Mouse (Mus musculus) forebrain, embryonic 14.5 days (tissue): ENCODE measurements around the gene Bcas1. TPM values are rescaled to one million over a fixed set of nuclear protein-coding genes. Genes with fewer than 3 reads are reported as not detected.

Source experiments
- ATAC-seq: fragments of 200-750 bp; cut with Nextera tagmentation; 2 replicates; pipeline ENCODE4 v1.8.0; 2017; ENCODE audit warnings: mild to moderate bottlenecking, moderate library complexity
- DNase-seq: peaks from one replicate; pipeline ENCODE4 v3.0.0-alpha.2; 2015; ENCODE audit warnings: low spot score
- H3K27ac ChIP-seq: fragments of 300-500 bp; sonication (generic); 2 replicates; pipeline ENCODE4 v1.5.1; 2014; ENCODE audit warnings: low read depth, mild to moderate bottlenecking, control low read depth, low read length, moderate library complexity
- H3K27me3 ChIP-seq: fragments of 300-500 bp; sonication (generic); replicated peaks from 2 replicates; pipeline ENCODE4 v1.6.1; 2014; ENCODE audit warnings: low read length, control low read depth, mixed read lengths; ENCODE audit not compliant: control insufficient read depth, insufficient read depth
- H3K36me3 ChIP-seq: fragments of 300-500 bp; sonication (generic); 2 replicates; pipeline ENCODE4 v1.6.1; 2014; ENCODE audit warnings: low read length, control low read depth; ENCODE audit not compliant: control insufficient read depth, insufficient read depth
- H3K4me1 ChIP-seq: fragments of 300-500 bp; sonication (generic); 2 replicates; pipeline ENCODE4 v1.6.1; 2014; ENCODE audit warnings: antibody characterized with exemption, low read length, control low read depth; ENCODE audit not compliant: control insufficient read depth, insufficient read depth
- H3K4me2 ChIP-seq: fragments of 300-500 bp; sonication (generic); 2 replicates; pipeline ENCODE4 v1.6.1; 2014; ENCODE audit warnings: mild to moderate bottlenecking, control low read depth, low read length
- H3K4me3 ChIP-seq: fragments of 300-500 bp; sonication (generic); 2 replicates; pipeline ENCODE4 v1.5.1; 2014; ENCODE audit warnings: low read depth, low read length, control low read depth
- H3K9ac ChIP-seq: fragments of 300-500 bp; sonication (generic); 2 replicates; pipeline ENCODE4 v1.6.1; 2014; ENCODE audit warnings: mild to moderate bottlenecking, low read length, control low read depth, moderate library complexity
- H3K9me3 ChIP-seq: fragments of 300-500 bp; sonication (generic); replicated peaks from 2 replicates; pipeline ENCODE4 v1.6.1; 2016; ENCODE audit warnings: low read length, control low read depth, mixed read lengths; ENCODE audit not compliant: control insufficient read depth
- WGBS: fragments of 180-500 bp; shearing (Covaris S2); extraction: QIAGEN DNeasy Blood & Tissue Kit; methylation state at CpG from one replicate; pipeline ENCODE4 v1.1.7; 2014; 5-methylcytosine and 5-hydroxymethylcytosine counted together
- polyA plus RNA-seq: library from polyadenylated mRNA; unstranded; fragments of >200 nt; fragmentation: Nextera tagmentation; extraction: Ambion mirVana; gene quantifications from 2 replicates; pipeline ENCODE4 v1.2.1, GENCODE M21; 2014

Bcas1 gene
- polyA plus RNA-seq, result 1.4 and 2.1 TPM in 2 replicates

DNA sequence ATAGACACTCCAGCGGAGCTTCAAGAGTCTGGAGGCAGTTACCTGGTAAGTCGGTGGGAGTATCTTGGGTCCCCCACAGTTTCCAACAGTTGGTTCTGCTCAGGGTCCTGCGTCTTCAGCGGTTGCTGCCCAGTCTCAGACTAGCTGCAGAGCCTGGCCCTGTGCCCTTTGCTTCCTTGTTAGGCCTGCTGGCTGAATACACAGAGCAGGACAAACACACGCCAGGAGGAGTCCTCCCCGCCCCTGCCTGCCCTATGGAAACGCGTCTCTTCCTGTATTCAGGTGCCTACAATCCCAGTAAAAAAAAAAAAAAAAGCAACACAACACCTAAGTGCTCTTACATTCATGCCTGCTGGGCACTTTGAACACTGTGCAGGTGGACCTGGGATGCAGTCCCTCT, at the start of gene Bcas1:
Gene Bcas1 (minus strand): TSS at position 142 of the 400 bp plus-strand sequence.
- Histone ChIP-seq H3K4me3 (no peak within 1 kb of the TSS), H3K27ac (no peak within 1 kb of the TSS), H3K9me3 (no peaks in the 10 kb centered on the region), H3K36me3 (no peaks in the 10 kb centered on the region), H3K27me3 (no peaks in the 10 kb centered on the region), H3K4me1 (no peaks in the 10 kb centered on the region), H3K4me2 (no peak within 1 kb of the TSS), H3K9ac (no peak within 1 kb of the TSS)
- no peak for DNase-seq
- WGBS, result 83% methylated on average over 8 of the region's 8 CpGs
- ATAC-seq, result no peak

DNA sequence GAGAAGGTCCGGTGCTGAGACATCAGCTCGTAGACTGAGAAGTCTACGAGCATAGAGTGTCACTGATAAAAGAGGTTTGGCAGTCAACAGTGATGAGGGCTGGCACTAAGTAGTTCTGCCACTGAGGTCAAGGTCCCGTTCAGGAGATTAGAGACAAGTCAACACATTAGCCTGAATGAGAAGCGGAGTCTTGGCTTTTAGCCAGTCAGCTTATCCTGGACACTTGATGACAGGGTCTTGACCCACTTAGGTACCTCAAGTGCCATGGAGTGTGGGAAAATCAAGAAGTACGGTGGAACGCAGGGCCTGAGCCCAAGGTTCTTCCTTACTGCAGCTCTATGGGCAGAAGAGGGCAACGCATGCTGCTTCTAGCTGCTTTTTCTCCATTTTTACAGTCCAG, 49.0 kb upstream of the Bcas1 start:
- H3K4me2 ChIP-seq, result no peak overlapping the region
- H3K27ac ChIP-seq, result no peak overlapping the region
- DNase-seq (no peak), ATAC-seq (no peak)
- no peak overlapping the region for H3K9ac ChIP-seq
- no peaks in the 10 kb centered on the region for H3K9me3 ChIP-seq
- H3K4me3 ChIP-seq, result no peak overlapping the region
- WGBS, result 91% methylated on average over 8 of the region's 8 CpGs
- H3K27me3 ChIP-seq, result no peaks in the 10 kb centered on the region
- no peaks in the 10 kb centered on the region for H3K36me3 ChIP-seq
- H3K4me1 ChIP-seq, result no peaks in the 10 kb centered on the region

DNA sequence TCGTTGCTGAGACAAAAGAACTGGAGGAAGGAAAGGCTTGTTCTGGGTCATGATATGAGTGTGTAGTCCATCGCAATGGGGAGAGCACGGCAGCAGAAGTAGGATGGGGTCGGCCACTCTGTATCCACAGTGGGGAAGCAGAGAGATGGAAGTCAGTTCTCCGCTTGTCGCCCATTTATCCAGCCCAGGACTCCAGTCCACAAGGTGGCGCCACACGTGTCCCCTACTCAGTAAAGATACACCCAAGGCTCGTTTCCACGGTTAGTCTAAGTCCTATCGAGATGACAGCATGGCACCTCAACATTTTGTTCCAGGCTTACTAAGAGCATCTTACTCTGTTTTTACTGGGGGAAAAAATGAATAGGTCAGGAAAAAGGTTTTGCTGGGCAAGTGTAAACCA, 48.6 kb upstream of the Bcas1 start:
- Histone ChIP-seq H3K9me3 (no peaks in the 10 kb centered on the region), H3K4me1 (no peaks in the 10 kb centered on the region), H3K9ac (no peak overlapping the region), H3K4me3 (no peak overlapping the region), H3K27ac (no peak overlapping the region), H3K4me2 (no peak overlapping the region), H3K36me3 (no peaks in the 10 kb centered on the region), H3K27me3 (no peaks in the 10 kb centered on the region)
- no peak for ATAC-seq
- WGBS, result 89% methylated on average over 11 of the region's 11 CpGs
- DNase-seq, result no peak

DNA sequence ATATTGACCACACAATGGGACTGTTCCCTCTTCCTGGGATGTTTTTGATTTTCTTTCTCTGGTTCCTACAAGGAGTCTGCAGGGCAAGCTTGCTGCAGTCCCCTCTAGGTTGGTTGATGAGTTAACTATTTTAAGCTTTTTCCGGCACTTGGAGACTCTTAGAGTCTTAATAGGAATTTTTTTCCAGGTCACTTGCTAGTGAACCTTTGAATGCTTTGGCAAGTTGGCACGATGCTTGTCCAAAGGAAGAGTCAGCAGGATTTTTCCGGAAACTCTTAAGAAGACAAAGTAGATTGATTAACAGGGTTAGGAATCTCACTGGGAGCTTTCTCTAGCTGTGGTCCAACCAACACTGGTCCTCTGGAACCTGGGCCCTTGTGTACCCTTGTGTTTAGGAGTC, 47.5 kb upstream of the Bcas1 start:
- Histone ChIP-seq H3K9me3 (no peaks in the 10 kb centered on the region), H3K4me3 (no peak overlapping the region), H3K4me2 (no peak overlapping the region), H3K4me1 (no peaks in the 10 kb centered on the region), H3K36me3 (no peaks in the 10 kb centered on the region), H3K27me3 (no peaks in the 10 kb centered on the region), H3K27ac (no peak overlapping the region), H3K9ac (no peak overlapping the region)
- no peak for DNase-seq
- WGBS, result 70% methylated on average over 3 of the region's 3 CpGs
- no peak for ATAC-seq

DNA sequence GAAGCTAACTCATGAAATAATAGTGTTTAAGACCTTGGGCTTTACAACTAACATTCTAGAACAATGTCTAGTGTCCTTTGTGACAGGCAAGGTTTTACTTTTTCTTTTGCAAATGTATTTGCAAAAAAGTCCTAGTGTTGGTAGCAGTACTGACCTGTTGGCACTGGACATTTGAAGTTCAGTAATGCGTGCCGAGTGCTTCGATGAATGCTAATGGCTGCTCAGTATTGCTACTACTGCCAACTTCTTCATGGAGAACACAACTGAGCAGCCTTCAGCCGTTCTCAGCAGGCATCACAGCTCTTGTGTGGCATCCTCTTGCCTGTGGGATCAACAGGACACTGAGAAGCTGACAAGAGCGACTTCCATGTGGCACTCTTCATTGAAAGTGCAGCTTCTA, 46.5 kb upstream of the Bcas1 start:
- no peak overlapping the region for H3K27ac ChIP-seq
- ATAC-seq (no peak), DNase-seq (no peak)
- H3K9me3 ChIP-seq, result no peaks in the 10 kb centered on the region
- no peaks in the 10 kb centered on the region for H3K27me3 ChIP-seq
- H3K4me3 ChIP-seq, result no peak overlapping the region
- peaks cover 6% of the 10 kb centered on the region for H3K4me1 ChIP-seq
- no peak overlapping the region for H3K9ac ChIP-seq
- H3K4me2 ChIP-seq, result no peak overlapping the region
- WGBS, result 93% methylated on average over 5 of the region's 5 CpGs
- H3K36me3 ChIP-seq, result no peaks in the 10 kb centered on the region

DNA sequence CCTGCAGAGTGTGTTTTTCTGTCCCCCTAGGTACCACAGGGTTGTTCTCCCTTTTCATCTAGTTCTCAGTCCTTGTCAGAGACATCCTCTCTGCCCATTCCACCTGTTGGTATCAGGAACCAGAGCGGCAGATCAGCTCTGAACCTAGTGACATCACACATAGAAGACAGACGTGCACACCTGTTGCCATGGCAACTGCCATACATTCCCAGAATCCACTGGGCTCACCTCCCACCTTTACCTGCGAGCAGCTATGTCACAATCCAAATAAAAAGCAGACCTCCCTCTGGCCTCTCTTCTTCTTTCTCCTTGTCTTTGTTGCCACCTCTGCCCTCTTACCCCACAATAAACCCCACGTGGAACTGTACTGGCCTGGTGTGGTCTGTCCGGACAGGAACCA, 42.9 kb upstream of the Bcas1 start:
- no peaks in the 10 kb centered on the region for H3K36me3 ChIP-seq
- ATAC-seq (no peak), DNase-seq (no peak)
- H3K27me3 ChIP-seq, result no peaks in the 10 kb centered on the region
- no peak overlapping the region for H3K27ac ChIP-seq
- no peaks in the 10 kb centered on the region for H3K9me3 ChIP-seq
- WGBS, result 73% methylated on average over 5 of the region's 5 CpGs
- H3K4me2 ChIP-seq, result no peak overlapping the region
- no peak overlapping the region for H3K9ac ChIP-seq
- no peak overlapping the region for H3K4me3 ChIP-seq
- H3K4me1 ChIP-seq, result peaks cover 6% of the 10 kb centered on the region

DNA sequence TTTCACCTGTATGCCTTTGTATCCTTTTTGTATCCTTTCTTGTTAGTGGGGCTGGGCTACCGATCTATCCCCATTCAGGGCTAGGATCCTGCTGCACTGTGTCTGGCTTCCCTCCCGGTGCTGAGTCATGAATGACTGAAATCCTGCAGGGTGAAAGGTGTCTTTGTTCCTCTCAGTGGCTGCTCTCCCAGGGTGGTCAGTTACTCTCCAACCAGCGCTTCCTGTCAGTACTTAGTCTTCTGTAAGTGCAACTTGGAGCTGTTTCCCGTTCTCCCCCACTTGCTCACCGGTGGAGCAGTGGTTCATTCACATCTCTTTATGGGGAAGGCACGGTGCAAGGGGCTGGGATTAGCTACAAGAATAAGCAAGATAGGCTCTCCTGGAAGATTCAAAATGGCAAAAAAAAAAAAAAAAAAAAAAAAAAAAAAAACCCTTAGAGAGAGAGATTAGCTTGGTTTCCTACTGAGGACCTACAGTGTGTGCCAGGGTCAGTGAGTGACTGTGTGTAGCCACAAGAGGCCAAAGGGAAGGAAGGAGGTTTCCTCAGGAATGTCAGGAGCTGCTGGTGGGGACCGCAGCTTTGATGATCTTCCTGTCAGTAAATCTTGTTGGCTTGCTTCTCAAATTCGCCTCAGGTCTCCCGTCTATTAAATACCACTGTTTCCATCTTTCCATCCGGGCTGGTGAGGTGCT, 42.1 kb upstream of the Bcas1 start:
- no peak overlapping the region for H3K4me2 ChIP-seq
- H3K9ac ChIP-seq, result no peak overlapping the region
- no peaks in the 10 kb centered on the region for H3K27me3 ChIP-seq
- peaks cover 6% of the 10 kb centered on the region for H3K4me1 ChIP-seq
- no peaks in the 10 kb centered on the region for H3K36me3 ChIP-seq
- ATAC-seq (peak; percentile 46; the same call in 1 of the 2 replicates), DNase-seq (peak; percentile 65)
- H3K9me3 ChIP-seq, result no peaks in the 10 kb centered on the region
- H3K27ac ChIP-seq, result no peak overlapping the region
- H3K4me3 ChIP-seq, result no peak overlapping the region
- WGBS, result 10% methylated on average over 10 of the region's 10 CpGs

DNA sequence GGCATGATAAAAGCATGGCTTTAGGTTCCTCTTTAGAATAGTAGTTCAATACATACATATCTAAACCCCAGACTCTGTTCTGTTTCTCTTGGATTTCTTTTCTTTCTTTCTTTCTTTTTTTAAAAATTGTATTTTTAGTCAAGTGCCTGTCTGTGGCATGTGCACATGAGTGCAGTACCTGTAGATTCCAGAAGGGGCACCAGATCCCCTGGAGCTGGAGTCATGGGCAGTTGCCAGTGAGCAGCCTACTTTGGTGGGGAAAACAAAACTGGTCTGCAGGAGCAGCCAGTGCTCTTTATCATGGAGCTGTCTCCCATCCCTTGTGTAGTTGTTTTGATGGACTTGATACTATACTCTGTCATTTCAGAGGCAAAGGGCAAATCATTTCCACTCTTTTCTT, 40.4 kb upstream of the Bcas1 start:
- DNase-seq, result peak; percentile 36
- no peaks in the 10 kb centered on the region for H3K27me3 ChIP-seq
- H3K4me2 ChIP-seq, result no peak overlapping the region
- H3K27ac ChIP-seq, result no peak overlapping the region
- no peak overlapping the region for H3K9ac ChIP-seq
- no peaks in the 10 kb centered on the region for H3K9me3 ChIP-seq
- peaks cover 6% of the 10 kb centered on the region for H3K4me1 ChIP-seq
- no peak overlapping the region for H3K4me3 ChIP-seq
- H3K36me3 ChIP-seq, result no peaks in the 10 kb centered on the region
- no peak for ATAC-seq

DNA sequence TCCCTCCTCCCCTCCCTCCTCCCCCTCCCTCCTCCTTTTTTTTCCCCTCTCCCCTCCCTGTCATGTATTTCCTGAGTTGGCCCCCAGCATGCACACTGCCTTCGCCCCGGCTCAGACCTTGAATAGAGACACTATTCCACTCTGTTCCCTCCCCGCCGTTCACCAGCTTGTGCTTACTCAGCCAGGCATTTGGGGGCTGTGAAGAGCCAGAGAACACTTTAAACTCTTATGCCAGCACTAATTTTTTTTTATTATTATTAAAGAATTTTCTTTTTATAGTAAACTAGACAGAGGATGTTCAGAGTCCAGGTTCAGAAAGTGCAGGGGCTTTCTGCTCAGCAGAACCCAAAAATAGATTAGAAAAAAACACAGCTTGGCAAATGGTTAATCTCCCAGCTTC, 37.2 kb upstream of the Bcas1 start:
- peaks cover 6% of the 10 kb centered on the region for H3K4me1 ChIP-seq
- H3K27me3 ChIP-seq, result no peaks in the 10 kb centered on the region
- no peak overlapping the region for H3K27ac ChIP-seq
- no peak overlapping the region for H3K4me2 ChIP-seq
- H3K36me3 ChIP-seq, result no peaks in the 10 kb centered on the region
- H3K4me3 ChIP-seq, result no peak overlapping the region
- ATAC-seq (no peak), DNase-seq (no peak)
- no peaks in the 10 kb centered on the region for H3K9me3 ChIP-seq
- H3K9ac ChIP-seq, result no peak overlapping the region
- WGBS, result 27% methylated on average over 4 of the region's 4 CpGs
